Mouse (Mus musculus) CH12.LX (cell line): ENCODE data around the gene Stk25. TPM values are rescaled to one million over a fixed set of nuclear protein-coding genes. Genes with fewer than 3 reads are reported as not detected.

Experiments
- DNase-seq: peaks from one replicate; pipeline ENCODE4 v3.0.0-alpha.2; 2013; ENCODE audit errors: extremely low read depth
- H3K27ac ChIP-seq: 2 replicates; pipeline ENCODE4 v1.5.1; 2012; ENCODE audit warnings: low read depth, mild to moderate bottlenecking, control low read depth, moderate library complexity; ENCODE audit not compliant: insufficient read depth
- H3K27me3 ChIP-seq: replicated peaks from 2 replicates; pipeline ENCODE3; 2012; ENCODE audit warnings: inconsistent platforms
- H3K36me3 ChIP-seq, 2 experiments: replicated peaks in 1 of 2; 2 replicates each; pipeline versions ENCODE3 to v1.6.1; 2012; ENCODE audit warnings: inconsistent platforms in 1 of 2, low read length in 1 of 2, mild to moderate bottlenecking in 1 of 2, mixed read lengths in 1 of 2, moderate library complexity in 1 of 2; ENCODE audit not compliant: control insufficient read depth in 1 of 2, insufficient read depth in 1 of 2
- H3K4me1 ChIP-seq, 2 experiments: 2 replicates each; pipeline ENCODE4 v1.6.1; 2012; ENCODE audit warnings: inconsistent platforms in 1 of 2, moderate library complexity in 1 of 2; ENCODE audit not compliant: insufficient read depth in 2 of 2, control insufficient read depth in 1 of 2
- H3K4me2 ChIP-seq: 2 replicates; pipeline ENCODE4 v1.6.1; 2012; ENCODE audit warnings: low read depth, mild to moderate bottlenecking, control low read depth; ENCODE audit not compliant: poor library complexity, insufficient read depth, severe bottlenecking
- H3K4me3 ChIP-seq, 3 experiments: fragments of 150-350 bp in 1 of 3; sonication (generic) in 1 of 3; replicated peaks in 1 of 3; 2 replicates each; pipeline versions ENCODE3 to v1.5.1; 2011 to 2012; ENCODE audit warnings: low read depth in 2 of 3, low read length in 2 of 3, mild to moderate bottlenecking in 2 of 3, moderate library complexity in 2 of 3, control low read depth in 1 of 3, improper control_type of control experiment in 1 of 3, inconsistent platforms in 1 of 3, mixed read lengths in 1 of 3; ENCODE audit not compliant: poor library complexity in 1 of 3
- H3K79me2 ChIP-seq: replicated peaks from 2 replicates; pipeline ENCODE4 v1.6.1; 2012; ENCODE audit warnings: mild to moderate bottlenecking, moderate library complexity; ENCODE audit not compliant: control insufficient read depth, poor library complexity, insufficient read depth, severe bottlenecking; ENCODE audit errors: extremely low read depth
- H3K9ac ChIP-seq: 2 replicates; pipeline ENCODE4 v1.6.1; 2012; ENCODE audit warnings: low read depth, mild to moderate bottlenecking, control low read depth, moderate library complexity; ENCODE audit not compliant: insufficient read depth
- H3K9me3 ChIP-seq: replicated peaks from 2 replicates; pipeline ENCODE3; 2012; ENCODE audit warnings: low read length, inconsistent platforms, mixed read lengths
- CHD2 ChIP-seq: IDR thresholded peaks from 2 replicates; pipeline ENCODE4 v1.6.1; 2011; ENCODE audit warnings: low read length, improper control_type of control experiment
- ELF1 ChIP-seq: IDR thresholded peaks from 2 replicates; pipeline ENCODE4 v1.6.1; 2014; ENCODE audit warnings: low read depth, mild to moderate bottlenecking, inconsistent platforms, low read length, improper control_type of control experiment
- EP300 ChIP-seq: IDR thresholded peaks from 2 replicates; pipeline ENCODE4 v1.6.1; 2011; ENCODE audit warnings: low read length, improper control_type of control experiment
- GABPA ChIP-seq: IDR thresholded peaks from 2 replicates; pipeline ENCODE4 v1.6.1; 2012; ENCODE audit warnings: low read depth, low read length, improper control_type of control experiment, inconsistent platforms; ENCODE audit not compliant: insufficient replicate concordance
- HCFC1 ChIP-seq: IDR thresholded peaks from 2 replicates; pipeline ENCODE4 v1.6.1; 2012; ENCODE audit warnings: low read depth, mild to moderate bottlenecking, inconsistent platforms, low read length, improper control_type of control experiment
- IRF4 ChIP-seq: IDR thresholded peaks from 2 replicates; pipeline ENCODE4 v1.6.1; 2014; ENCODE audit warnings: low read depth, mild to moderate bottlenecking, inconsistent platforms, low read length, improper control_type of control experiment
- JUND ChIP-seq: conservative IDR thresholded peaks from 2 replicates; pipeline ENCODE4 v1.6.1; 2011; ENCODE audit warnings: low read depth, low read length, improper control_type of control experiment
- MAFK ChIP-seq: IDR thresholded peaks from 2 replicates; pipeline ENCODE4 v1.6.1; 2011; ENCODE audit warnings: low read length, improper control_type of control experiment; ENCODE audit not compliant: insufficient replicate concordance
- MAZ ChIP-seq: IDR thresholded peaks from 2 replicates; pipeline ENCODE4 v1.6.1; 2012; ENCODE audit warnings: low read depth, mild to moderate bottlenecking, inconsistent platforms, low read length, improper control_type of control experiment, moderate library complexity
- MEF2A ChIP-seq: IDR thresholded peaks from 2 replicates; pipeline ENCODE4 v1.6.1; 2014; ENCODE audit warnings: low read depth, mild to moderate bottlenecking, inconsistent platforms, low read length, improper control_type of control experiment, borderline replicate concordance
- MXI1 ChIP-seq: IDR thresholded peaks from 2 replicates; pipeline ENCODE4 v1.6.1; 2011; ENCODE audit warnings: mild to moderate bottlenecking, low read depth, low read length, improper control_type of control experiment
- MYC ChIP-seq: IDR thresholded peaks from 2 replicates; pipeline ENCODE4 v1.6.1; 2011; ENCODE audit warnings: low read depth, mild to moderate bottlenecking, improper control_type of control experiment, low read length
- NELFE ChIP-seq: IDR thresholded peaks from 2 replicates; pipeline ENCODE4 v1.6.1; 2011; ENCODE audit warnings: low read depth, low read length, improper control_type of control experiment
- NRF1 ChIP-seq: IDR thresholded peaks from 2 replicates; pipeline ENCODE4 v1.6.1; 2014; ENCODE audit warnings: low read depth, mild to moderate bottlenecking, inconsistent platforms, low read length, improper control_type of control experiment, moderate library complexity
- POLR2AphosphoS2 ChIP-seq: IDR thresholded peaks from 2 replicates; pipeline ENCODE4 v1.6.1; 2011; ENCODE audit warnings: low read depth, low read length, improper control_type of control experiment
- RAD21 ChIP-seq: IDR thresholded peaks from 2 replicates; pipeline ENCODE4 v1.6.1; 2011; ENCODE audit warnings: low read depth, mild to moderate bottlenecking, low read length, improper control_type of control experiment, moderate library complexity
- RCOR1 ChIP-seq: conservative IDR thresholded peaks from 2 replicates; pipeline ENCODE4 v1.6.1; 2012; ENCODE audit warnings: low read depth, mild to moderate bottlenecking, inconsistent platforms, low read length, improper control_type of control experiment
- TBP ChIP-seq: conservative IDR thresholded peaks from 2 replicates; pipeline ENCODE4 v1.6.1; 2011; ENCODE audit warnings: low read depth, low read length, improper control_type of control experiment
- TCF12 ChIP-seq: IDR thresholded peaks from 2 replicates; pipeline ENCODE4 v1.6.1; 2014; ENCODE audit warnings: low read depth, mild to moderate bottlenecking, inconsistent platforms, low read length, improper control_type of control experiment
- USF1 ChIP-seq: IDR thresholded peaks from 2 replicates; pipeline ENCODE4 v1.6.1; 2014; ENCODE audit warnings: low read depth, mild to moderate bottlenecking, inconsistent platforms, low read length, improper control_type of control experiment
- ZKSCAN1 ChIP-seq: IDR thresholded peaks from 2 replicates; pipeline ENCODE4 v1.6.1; 2012; ENCODE audit warnings: low read depth, inconsistent platforms, low read length, improper control_type of control experiment, borderline replicate concordance
- ZNF384 ChIP-seq: IDR thresholded peaks from 2 replicates; pipeline ENCODE4 v1.6.1; 2012; ENCODE audit warnings: low read depth, low read length, improper control_type of control experiment, inconsistent platforms
- dilution Hi-C: fragments of 300-500 bp; cut with MboI; formaldehyde crosslinking; loops from 2 replicates; pipeline ENCODE4 v1.14.3; 2020; ENCODE audit warnings: low sequenced_read_pairs; ENCODE audit not compliant: extremely low pct_unique_long_range_greater_than_20kb, extremely low pct_ligation_motif_present
- in situ Hi-C: fragments of 300-500 bp; cut with MboI; formaldehyde crosslinking; loops from 3 replicates; pipeline ENCODE4 v1.14.3; 2019; ENCODE audit warnings: low sequenced_read_pairs, low pct_ligation_motif_present, low pct_unique_long_range_greater_than_20kb, mixed read lengths
- polyA plus RNA-seq: library from polyadenylated mRNA; unstranded; fragments of >175 nt; gene quantifications from 2 replicates; pipeline ENCODE4 v1.2.1, GENCODE M21; 2012; ENCODE audit warnings: low read depth; ENCODE audit not compliant: insufficient read length
- total RNA-seq, 2 experiments: library from RNA; depleted of rRNA; stranded (reverse); fragments of 300-350 nt in 1 of 2; fragments of >200 nt in 1 of 2; gene quantifications; 2 replicates each; pipeline ENCODE4 v1.2.3; 2012 to 2014

Gene Stk25
- total and polyA plus RNA-seq, 3 experiments = 24.9 to 45.1 (median 32.0) TPM

DNA sequence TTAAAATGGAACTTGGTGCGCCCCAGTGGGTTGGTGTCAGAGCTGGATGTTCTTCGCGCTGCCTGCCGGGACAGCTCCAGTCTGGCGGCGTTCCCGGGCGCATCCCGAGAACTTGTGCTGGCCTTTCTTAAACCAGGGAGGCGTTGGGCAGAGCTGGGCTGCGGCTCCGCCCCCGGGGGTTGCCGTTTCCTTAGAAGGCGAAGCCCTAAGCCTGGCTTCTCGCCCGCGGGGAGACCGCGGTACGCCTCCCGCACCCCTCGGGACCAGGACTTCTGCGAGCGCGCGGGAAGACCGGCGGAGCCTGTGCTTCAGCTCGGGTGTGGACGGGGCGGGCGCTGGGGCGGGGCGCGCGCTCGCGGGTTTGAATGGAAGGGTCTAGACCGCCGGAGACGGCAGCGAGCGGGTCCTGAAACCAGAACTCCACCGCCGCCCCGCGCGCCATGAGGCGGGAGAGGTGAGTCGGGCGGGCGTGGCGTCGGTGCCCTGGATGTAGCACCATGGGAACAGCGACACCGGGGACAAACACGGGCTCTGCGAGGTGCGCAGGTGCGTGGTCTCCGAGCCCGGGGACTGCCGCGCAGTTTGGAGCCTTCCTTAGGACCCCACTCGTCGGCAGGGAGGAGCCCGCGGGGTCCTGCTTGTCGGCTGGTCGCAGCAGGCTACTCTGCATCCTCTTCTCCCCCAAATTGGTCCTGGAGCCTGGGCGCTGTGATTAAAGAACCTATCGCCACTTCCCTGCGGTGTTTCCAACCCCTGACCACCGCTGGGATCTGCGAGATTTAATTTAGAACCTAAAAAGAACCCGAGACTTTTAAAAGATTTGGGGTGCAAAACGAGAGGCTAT is 27.2 kb upstream of the Stk25 start, which contains the start of gene Bok:
Gene Bok, plus strand, starts transcription at position 260 of the 844 bp plus-strand sequence.
- no peak for TF ChIP-seq CHD2
- TF ChIP-seq RCOR1 = no peak
- no peak for TF ChIP-seq USF1
- no peak for TF ChIP-seq RAD21
- no peak for TF ChIP-seq ZNF384
- no peak for TF ChIP-seq POLR2AphosphoS2
- no peak for TF ChIP-seq TCF12
- Histone ChIP-seq H3K4me1 (peaks cover 0 to 5% of the 10 kb centered on the region in 2 experiments; a peak in 1 of 4 replicates), H3K4me2 (peak within 1 kb of the TSS; percentile 4; the same call in 1 of the 2 replicates), H3K27ac (no peak within 1 kb of the TSS), H3K4me3 (peak within 1 kb of the TSS in 1 of 3 experiments; percentile 11), H3K36me3 (no peaks in the 10 kb centered on the region), H3K9me3 (peaks cover 15% of the 10 kb centered on the region), H3K27me3 (peaks cover 22% of the 10 kb centered on the region), H3K9ac (no peak within 1 kb of the TSS), H3K79me2 (no peaks in the 10 kb centered on the region)
- DNase-seq = no peak
- dilution Hi-C loops (no loop called here), in situ Hi-C loops (no loop called here)

DNA sequence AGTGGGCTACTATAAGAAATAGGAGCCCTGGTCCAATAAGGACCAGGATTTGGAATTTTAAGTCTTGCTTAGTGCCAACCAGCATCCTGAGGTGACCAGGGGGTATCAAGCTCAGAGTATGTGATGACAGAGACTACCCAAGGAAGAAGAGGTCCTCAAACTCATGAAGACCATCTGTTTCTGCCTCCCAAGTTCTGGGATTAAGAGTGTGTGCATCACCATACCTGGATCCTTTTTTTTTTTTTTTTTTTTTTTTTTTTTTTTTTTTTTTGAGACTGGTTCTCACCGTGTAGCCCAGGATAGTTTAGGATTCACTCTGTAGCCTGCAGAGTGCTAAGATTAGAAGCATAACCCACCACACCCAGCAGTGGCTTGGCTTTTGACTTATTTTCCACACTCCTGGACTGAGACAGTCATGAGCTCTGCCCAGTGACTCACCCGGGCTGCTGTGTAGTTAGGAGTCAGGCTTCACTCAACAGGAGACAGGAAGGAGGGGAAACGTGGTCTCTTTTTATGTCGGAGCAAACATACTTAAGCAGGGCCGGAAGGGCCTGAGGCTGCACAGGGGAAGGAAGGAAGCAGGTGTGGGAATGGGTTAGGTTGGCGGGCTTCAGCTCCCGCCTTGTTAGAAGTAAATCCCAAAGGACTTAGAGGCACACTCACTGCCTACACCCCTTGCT is 21.6 kb upstream of the Stk25 start:
- Histone ChIP-seq H3K9ac (no peak overlapping the region), H3K9me3 (peaks cover 16% of the 10 kb centered on the region), H3K79me2 (no peaks in the 10 kb centered on the region), H3K4me3 (no peak overlapping the region), H3K36me3 (no peaks in the 10 kb centered on the region), H3K4me2 (no peak overlapping the region), H3K4me1 (no peaks in the 10 kb centered on the region), H3K27ac (no peak overlapping the region), H3K27me3 (peaks cover 4% of the 10 kb centered on the region)
- DNase-seq = no peak
- dilution Hi-C loops = no loop called here
- in situ Hi-C loops = no loop called here
- TF ChIP-seq EP300 (no peak), NRF1 (no peak), NELFE (no peak), ELF1 (no peak)

DNA sequence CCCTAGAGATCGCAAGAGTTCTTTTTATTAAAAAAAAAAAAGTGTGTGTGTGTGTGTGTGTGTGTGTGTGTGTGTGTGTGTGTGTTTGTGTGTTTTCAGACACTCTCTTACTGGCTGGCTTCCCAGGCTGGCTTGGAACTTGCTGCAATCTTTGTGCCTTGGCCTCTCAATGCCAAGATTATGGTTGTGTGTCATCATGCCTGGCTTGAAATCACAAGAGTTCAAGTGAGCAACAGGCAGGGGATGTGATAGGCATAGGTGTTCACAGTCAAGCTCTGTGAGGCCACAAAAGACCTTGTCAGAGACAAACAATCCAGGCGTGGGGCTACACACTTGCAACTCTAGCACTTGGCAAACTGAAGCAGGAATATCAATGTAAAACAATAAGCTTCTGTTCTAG is 19.9 kb upstream of the Stk25 start:
- Histone ChIP-seq H3K36me3 (no peaks in the 10 kb centered on the region), H3K27me3 (no peaks in the 10 kb centered on the region), H3K4me3 (no peak overlapping the region), H3K79me2 (no peaks in the 10 kb centered on the region), H3K27ac (no peak overlapping the region), H3K4me1 (no peaks in the 10 kb centered on the region), H3K4me2 (no peak overlapping the region), H3K9ac (no peak overlapping the region), H3K9me3 (peaks cover 16% of the 10 kb centered on the region)
- TF ChIP-seq IRF4 (no peak), MXI1 (no peak), CHD2 (no peak), GABPA (no peak), ZKSCAN1 (no peak), TBP (no peak), MAZ (no peak), MAFK (no peak), JUND (no peak), MEF2A (no peak), HCFC1 (no peak), MYC (no peak)
- DNase-seq = no peak
- in situ Hi-C loops (no loop called here), dilution Hi-C loops (no loop called here)
